Mouse (Mus musculus) adrenal gland, postnatal 10 days (tissue): ENCODE data around the gene 1190005I06Rik. TPM values are rescaled to one million over a fixed set of nuclear protein-coding genes. Genes with fewer than 3 reads are reported as not detected.
A peak's percentile ranks its signal among the peaks of the same experiment; 100 is the strongest.

ENCODE experiments used
- DNase-seq: peaks from one replicate; pipeline ENCODE4 v3.0.0; 2021; ENCODE audit warnings: mixed read lengths
- long read RNA-seq, 2 experiments: library from polyadenylated mRNA; stranded (forward); transcript quantifications; one replicate each; pipeline ENCODE4 v2.0.0; 2021
- total RNA-seq, 2 experiments: library from RNA; stranded (reverse); gene quantifications; 2 replicates each; pipeline ENCODE4 v1.2.3; 2021

1190005I06Rik gene
- total RNA-seq: 10 to 100 TPM; 28.3 to 32.8 TPM
- long read RNA-seq, experiment 1, transcript 1190005I06Rik-201 (4 exons, 844 nt): major isoform, 45 of 65 reads
- long read RNA-seq, experiment 1, partial matches to known transcripts: 0 of 65 reads
- long read RNA-seq, experiment 1, other reads (novel, unspliced or antisense): 17 of 65 reads
- long read RNA-seq, experiment 2, transcript 1190005I06Rik-201 (4 exons, 844 nt): major isoform, 36 of 48 reads
- long read RNA-seq, experiment 2, partial matches to known transcripts: 0 of 48 reads
- long read RNA-seq, experiment 2, other reads (novel, unspliced or antisense): 11 of 48 reads

GRCm38 (mm10) chr8:120647532-120647931 lies at the start of gene 1190005I06Rik:
1190005I06Rik (minus strand) TSS chr8:120647632.
- DNase-seq: no peak

- no peak for DNase-seq
Observed at GRCm38 (mm10) chr8:120696401-120697153, 49.1 kb upstream of the 1190005I06Rik start.

DNA sequence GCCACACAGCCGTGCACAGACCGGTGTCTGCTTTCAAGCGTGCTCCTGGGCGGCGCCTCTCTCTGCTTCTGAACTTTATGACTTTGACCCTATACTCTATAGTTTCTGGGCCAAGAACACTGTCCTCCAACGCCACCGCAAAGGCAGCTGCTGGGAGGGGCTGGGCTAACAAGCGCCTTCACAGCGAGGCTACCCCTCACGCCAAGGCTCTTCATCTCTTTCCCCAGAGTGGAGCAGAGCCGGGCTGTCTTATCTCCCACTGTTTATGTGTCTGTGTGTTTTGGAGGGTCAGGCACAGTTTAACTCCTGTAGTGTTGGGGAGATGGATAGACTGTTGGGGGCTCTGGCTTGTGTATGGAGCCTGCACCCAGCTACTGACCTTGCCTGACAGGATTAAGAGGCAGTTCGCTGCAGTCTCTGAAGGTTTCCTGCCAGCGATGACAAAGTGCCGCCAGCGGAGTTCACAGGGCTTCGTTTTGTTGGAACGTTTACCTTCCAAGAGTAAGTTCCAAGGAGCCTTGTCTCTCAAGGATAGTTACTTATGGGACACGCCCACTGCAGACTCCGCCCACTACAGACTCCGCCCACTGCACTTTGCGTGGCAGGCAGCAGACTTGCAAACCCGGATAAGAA lies 46.5 kb upstream of the 1190005I06Rik start:
- DNase-seq: peak; percentile 66

GRCm38 (mm10) chr8:120692934-120693333 lies 45.5 kb upstream of the 1190005I06Rik start:
- no peak for DNase-seq

- DNase-seq: no peak
Observed at GRCm38 (mm10) chr8:120688511-120688910, 41.1 kb upstream of the 1190005I06Rik start.

- DNase-seq: no peak
Observed at GRCm38 (mm10) chr8:120687786-120688185, 40.4 kb upstream of the 1190005I06Rik start.

DNA sequence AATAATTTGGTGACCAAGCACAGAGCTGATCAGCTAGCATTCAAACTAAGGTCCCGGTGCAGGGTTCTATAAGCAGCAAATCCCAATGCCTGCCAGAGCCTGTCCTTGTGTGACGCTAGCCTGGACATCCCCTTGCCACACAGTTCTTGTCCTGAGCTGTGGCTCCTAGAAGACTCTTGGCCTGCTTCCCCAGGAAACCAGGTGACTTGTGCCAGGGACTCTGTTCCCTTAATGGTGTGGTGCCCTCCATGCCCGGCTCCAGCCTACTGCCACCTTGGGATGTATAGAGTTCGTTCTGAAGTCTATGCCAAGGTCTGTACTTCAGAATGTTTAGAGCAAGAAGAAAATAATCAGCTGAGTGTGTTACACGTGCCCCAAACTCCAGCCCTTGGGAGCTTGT lies 39.1 kb upstream of the 1190005I06Rik start:
- peak; percentile 50 for DNase-seq

GRCm38 (mm10) chr8:120686051-120686450 lies 38.6 kb upstream of the 1190005I06Rik start:
- peak; percentile 51 for DNase-seq

DNA sequence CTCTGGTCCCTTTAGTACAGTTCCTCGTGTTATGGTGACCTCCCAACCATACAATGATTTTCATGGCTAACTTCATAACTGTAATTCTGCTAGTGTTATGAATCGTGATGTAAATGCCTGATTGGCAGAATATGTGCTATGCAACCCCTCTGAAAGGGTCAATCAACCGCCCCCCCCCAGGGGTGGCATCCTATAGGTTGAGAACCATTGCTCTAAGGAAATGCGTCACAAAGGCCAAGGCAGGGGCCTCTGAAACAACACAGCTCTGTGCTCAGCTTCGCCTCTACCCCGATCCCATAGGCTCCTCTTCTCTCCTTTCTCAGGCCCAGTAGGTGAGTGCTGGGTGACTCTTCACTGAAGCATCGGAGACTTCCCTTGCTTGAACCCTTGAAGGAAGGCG lies 38.2 kb upstream of the 1190005I06Rik start:
- no peak for DNase-seq

- peak; percentile 83 for DNase-seq
Observed at GRCm38 (mm10) chr8:120685097-120685496, 37.7 kb upstream of the 1190005I06Rik start.

GRCm38 (mm10) chr8:120684082-120684481 lies 36.6 kb upstream of the 1190005I06Rik start:
- no peak for DNase-seq

GRCm38 (mm10) chr8:120683602-120684001 lies 36.2 kb upstream of the 1190005I06Rik start:
- peak; percentile 90 for DNase-seq

GRCm38 (mm10) chr8:120681113-120681512 lies 33.7 kb upstream of the 1190005I06Rik start:
- no peak for DNase-seq

GRCm38 (mm10) chr8:120680405-120680804 lies 33.0 kb upstream of the 1190005I06Rik start:
- peak; percentile 70 for DNase-seq

GRCm38 (mm10) chr8:120679629-120680387 lies 32.4 kb upstream of the 1190005I06Rik start:
- no peak for DNase-seq

GRCm38 (mm10) chr8:120678447-120678846 lies 31.0 kb upstream of the 1190005I06Rik start:
- DNase-seq: peak; percentile 90

- no peak for DNase-seq
Observed at GRCm38 (mm10) chr8:120675718-120676117, 28.3 kb upstream of the 1190005I06Rik start.

DNA sequence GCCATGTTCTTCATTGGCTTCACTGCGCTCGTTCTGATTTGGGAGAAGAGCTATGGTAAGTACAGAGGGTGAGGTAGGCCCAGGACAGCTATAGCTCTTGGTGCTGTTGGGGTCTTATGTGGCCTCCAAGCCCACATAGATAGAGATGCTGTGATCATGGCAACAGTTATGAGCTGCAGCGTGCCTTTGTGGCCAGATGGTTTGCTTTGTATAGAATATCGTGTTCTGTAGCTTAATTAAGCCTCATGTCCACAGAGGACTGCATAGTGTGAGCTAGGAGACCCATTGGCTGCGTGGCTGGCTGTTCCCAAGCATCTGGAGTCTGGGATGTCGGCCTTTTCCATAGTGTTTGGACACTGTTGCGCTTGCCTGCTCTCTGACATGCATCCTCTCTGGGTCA lies 25.9 kb upstream of the 1190005I06Rik start:
- DNase-seq: no peak

DNA sequence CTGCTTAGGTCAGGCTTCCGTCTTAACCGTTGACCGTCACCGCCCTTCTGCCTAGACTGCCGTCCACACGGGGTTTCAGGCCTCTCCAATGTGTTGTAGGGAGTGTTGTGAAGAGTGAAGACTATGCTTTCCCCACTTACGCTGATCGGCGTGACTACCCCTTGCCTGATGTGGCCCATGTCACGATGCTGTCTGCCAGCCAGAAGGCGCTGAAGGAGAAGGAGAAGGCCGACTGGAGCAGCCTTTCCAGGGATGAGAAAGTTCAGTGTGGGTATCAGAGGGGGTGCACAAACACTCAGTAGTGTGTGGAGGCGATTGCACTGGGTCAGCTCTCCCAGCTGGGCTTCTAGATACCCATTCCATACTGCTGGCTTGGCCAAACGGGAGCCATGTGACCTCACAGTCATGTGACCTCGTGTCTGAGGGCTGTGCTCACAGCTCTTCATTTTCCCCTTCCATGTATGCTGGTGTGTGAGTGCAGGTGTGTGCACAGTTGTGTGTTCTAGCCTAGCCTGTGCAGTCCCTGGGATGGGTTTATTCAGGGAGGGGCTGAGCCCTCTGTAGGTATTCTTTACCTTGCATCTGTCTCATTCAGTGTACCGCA lies 25.3 kb upstream of the 1190005I06Rik start:
- DNase-seq: no peak

- no peak for DNase-seq
Observed at GRCm38 (mm10) chr8:120671775-120672174, 24.3 kb upstream of the 1190005I06Rik start.

GRCm38 (mm10) chr8:120668374-120668905 lies 21.0 kb upstream of the 1190005I06Rik start, which contains the start of gene Emc8:
Emc8 (minus strand) TSS chr8:120668573.
- no peak for DNase-seq
